Mouse (Mus musculus) MEL (cell line): ENCODE data around the gene Usp3.

Experiments used
- BHLHE40 ChIP-seq: IDR thresholded peaks from 2 replicates; pipeline ENCODE4 v1.6.1; 2012; ENCODE audit warnings: low read depth, mild to moderate bottlenecking, inconsistent platforms, low read length, improper control_type of control experiment, borderline replicate concordance
- CTCF ChIP-seq, 3 experiments: IDR thresholded peaks in 2 of 3; conservative IDR thresholded peaks in 1 of 3; 2 replicates each; pipeline ENCODE4 v1.5.1; 2011 to 2012; ENCODE audit warnings: low read length in 3 of 3, low read depth in 2 of 3, mild to moderate bottlenecking in 2 of 3, improper control_type of control experiment in 1 of 3, inconsistent platforms in 1 of 3, mixed read lengths in 1 of 3, moderate library complexity in 1 of 3; ENCODE audit not compliant: control insufficient read depth in 1 of 3, insufficient read depth in 1 of 3, poor library complexity in 1 of 3, severe bottlenecking in 1 of 3
- HCFC1 ChIP-seq: IDR thresholded peaks from 2 replicates; pipeline ENCODE4 v1.6.1; 2012; ENCODE audit warnings: low read depth, mild to moderate bottlenecking, inconsistent platforms, low read length, improper control_type of control experiment, moderate library complexity
- JUND ChIP-seq: IDR thresholded peaks from 2 replicates; pipeline ENCODE4 v1.6.1; 2011; ENCODE audit warnings: low read depth, mild to moderate bottlenecking, improper control_type of control experiment, low read length
- MAX ChIP-seq: IDR thresholded peaks from 2 replicates; pipeline ENCODE4 v1.6.1; 2011; ENCODE audit warnings: low read length, improper control_type of control experiment
- MEF2A ChIP-seq: IDR thresholded peaks from 2 replicates; pipeline ENCODE4 v1.6.1; 2014; ENCODE audit warnings: low read depth, mild to moderate bottlenecking, inconsistent platforms, low read length, improper control_type of control experiment; ENCODE audit not compliant: poor library complexity, insufficient replicate concordance, severe bottlenecking; ENCODE audit errors: extremely low read depth
- POLR2A ChIP-seq, 2 experiments: IDR thresholded peaks; 2 replicates each; pipeline ENCODE4 v1.6.1; 2011 to 2012; ENCODE audit warnings: low read length in 2 of 2, mild to moderate bottlenecking in 2 of 2, control low read depth in 1 of 2, improper control_type of control experiment in 1 of 2, low read depth in 1 of 2, moderate library complexity in 1 of 2; ENCODE audit not compliant: control insufficient read depth in 1 of 2, insufficient read depth in 1 of 2, poor library complexity in 1 of 2
- POLR2AphosphoS5 ChIP-seq: IDR thresholded peaks from 2 replicates; pipeline ENCODE4 v1.6.1; 2012; ENCODE audit warnings: low read depth, borderline replicate concordance, mild to moderate bottlenecking, inconsistent platforms, low read length, moderate library complexity, mixed read lengths
- RAD21 ChIP-seq: IDR thresholded peaks from 2 replicates; pipeline ENCODE4 v1.6.1; 2011; ENCODE audit warnings: mild to moderate bottlenecking, low read depth, low read length, improper control_type of control experiment
- SIN3A ChIP-seq: IDR thresholded peaks from 2 replicates; pipeline ENCODE4 v1.6.1; 2012; ENCODE audit warnings: low read length, improper control_type of control experiment, inconsistent platforms
- USF1 ChIP-seq: IDR thresholded peaks from 2 replicates; pipeline ENCODE4 v1.6.1; 2014; ENCODE audit warnings: low read depth, mild to moderate bottlenecking, inconsistent platforms, low read length, improper control_type of control experiment, moderate library complexity

GRCm38 (mm10) chr9:66600551-66600950 is 7.6 kb upstream of the Usp3 start:
- TF ChIP-seq JUND (no peak), POLR2A (IDR thresholded peaks at IDR 0.05; ENCODE audit: control insufficient read depth in 1 of 2, insufficient read depth in 1 of 2, low read depth in 1 of 2, low read length in 2 of 2, poor library complexity in 1 of 2) (no peak), POLR2AphosphoS5 (no peak), HCFC1 (no peak), CTCF (IDR thresholded peaks at IDR 0.05 in 2 of 3, conservative IDR thresholded peaks at IDR 0.05 in 1 of 3; ENCODE audit: control insufficient read depth in 1 of 3, insufficient read depth in 1 of 3, low read depth in 2 of 3, low read length in 3 of 3, poor library complexity in 1 of 3, severe bottlenecking in 1 of 3) (no peak), USF1 (no peak), MAX (no peak), BHLHE40 (no peak), MEF2A (no peak), RAD21 (no peak), SIN3A (no peak)
